Mouse (Mus musculus) brain, embryonic 14.5 days (tissue): Measurements from ENCODE around the gene Crim1.

ENCODE experiments used
- CTCF ChIP-seq: fragments of 200-500 bp; IDR thresholded peaks from 2 replicates; pipeline ENCODE4 v1.5.1; 2012; ENCODE audit warnings: inconsistent platforms, mild to moderate bottlenecking, moderate library complexity, borderline replicate concordance; ENCODE audit not compliant: insufficient read depth, insufficient read length; ENCODE audit errors: extremely low read depth
- POLR2A ChIP-seq: fragments of 200-500 bp; IDR thresholded peaks from 2 replicates; pipeline ENCODE4 v1.6.1; 2012; ENCODE audit warnings: mild to moderate bottlenecking, inconsistent platforms, borderline replicate concordance; ENCODE audit not compliant: poor library complexity, insufficient read depth, insufficient read length, severe bottlenecking; ENCODE audit errors: extremely low read depth

GRCm38 (mm10) chr17:78406854-78407253, 206.8 kb downstream of the Crim1 start:
- TF ChIP-seq CTCF (no peak), POLR2A (no peak)
